ENCODE assay signal across 9 mouse cellular contexts in the genomic region with DNA sequence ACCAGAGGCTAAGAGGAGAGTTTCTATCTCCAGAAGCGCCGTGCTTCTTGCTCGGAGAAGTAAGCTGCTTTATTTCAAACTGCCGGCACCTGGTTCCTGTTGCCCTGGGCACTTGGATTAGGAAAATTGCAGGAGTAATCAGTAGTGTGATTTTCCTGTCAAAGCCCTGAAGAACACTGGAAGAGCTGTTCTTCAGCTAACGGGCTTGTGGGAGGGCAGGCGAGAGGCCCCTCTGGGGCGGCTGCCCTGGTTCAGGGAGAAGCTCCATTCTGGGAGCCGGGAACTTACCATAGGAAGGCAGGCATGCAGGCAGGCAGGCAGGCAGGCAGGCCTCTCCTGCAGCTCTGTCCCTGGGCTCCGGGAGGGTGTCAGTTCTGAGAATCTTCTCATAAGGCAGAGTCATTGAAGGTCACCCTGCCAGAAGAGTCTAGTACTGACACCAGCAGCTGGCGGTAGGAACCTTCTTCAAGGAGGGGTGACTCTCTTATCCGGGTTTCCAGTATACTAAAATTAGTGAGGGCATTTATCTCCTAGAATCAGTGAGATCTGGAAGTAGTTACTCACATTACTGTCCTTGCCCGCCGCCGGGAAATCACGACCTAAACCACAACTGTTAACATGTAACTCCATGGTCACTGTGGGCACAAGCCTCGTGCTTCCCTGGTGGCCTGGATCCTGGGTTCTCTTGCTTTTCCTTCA. TPM values are rescaled to one million over a fixed set of nuclear protein-coding genes. Genes with fewer than 3 reads are reported as not detected.
DNase-seq lines count a peak whose midpoint lies in the region; ATAC-seq and TF ChIP-seq lines count a peak whose summit lies in the region.
"Had no signal": no experiment of that assay in that cellular context is flagged by ENCODE, and none has a peak within 500 bp of the region (broad histone marks: within the 10 kb centered on the region; RNA-seq: fewer than 3 reads in every experiment).

TSS of gene Prss23 (minus strand) at position 457 of the 699 bp plus-strand sequence.

- no peak for TF ChIP-seq CTCF in C2C12 (IDR thresholded peaks at IDR 0.05; ENCODE audit: control insufficient read depth, insufficient read depth, insufficient read length)
- TF ChIP-seq CTCF in embryonic fibroblast, embryonic 13.5 days (IDR thresholded peaks at IDR 0.05; ENCODE audit: borderline replicate concordance, insufficient read depth, low read length), result no peak

- no peak for ATAC-seq in kidney, embryonic 14.5 days (ENCODE audit: low FRiP score, low TSS enrichment)
- ATAC-seq in midbrain, embryonic 15.5 days (replicated peaks), result no peak

- peak within 1 kb of the TSS; percentile 71 for H3ac ChIP-seq in C2C12 (ENCODE audit: control insufficient read depth, insufficient read length, low read depth)

- no peak for TF ChIP-seq POLR2A in embryonic fibroblast, embryonic 13.5 days (IDR thresholded peaks at IDR 0.05; ENCODE audit: low read depth, low read length)

- H3K27ac ChIP-seq in kidney, embryonic 14.5 days (ENCODE audit: low read depth, low read length), result no peak within 1 kb of the TSS
- H3K27ac ChIP-seq in embryonic fibroblast, embryonic 13.5 days (ENCODE audit: insufficient read depth, low read length), result no peak within 1 kb of the TSS; the same call in 1 of the 2 replicates
- no peak within 1 kb of the TSS for H3K27ac ChIP-seq in midbrain, embryonic 15.5 days
- H3K27ac ChIP-seq: liver, embryonic 13.5 days had no signal

- no peak within 1 kb of the TSS for H3K4me2 ChIP-seq in kidney, embryonic 14.5 days (replicated peaks; ENCODE audit: low read depth, low read length)
- H3K4me2 ChIP-seq in midbrain, embryonic 15.5 days, result no peak within 1 kb of the TSS
- H3K4me2 ChIP-seq: liver, embryonic 13.5 days had no signal

- no peaks in the 10 kb centered on the region for H3K27me3 ChIP-seq in kidney, embryonic 14.5 days (ENCODE audit: control insufficient read depth, insufficient read depth, low read length)
- H3K27me3 ChIP-seq in C2C12 (ENCODE audit: control insufficient read depth, insufficient read depth, insufficient read length), result no peaks in the 10 kb centered on the region
- H3K27me3 ChIP-seq in midbrain, embryonic 15.5 days (replicated peaks), result no peaks in the 10 kb centered on the region
- H3K27me3 ChIP-seq: liver, embryonic 13.5 days had no signal

- no peak within 1 kb of the TSS for H3K4me3 ChIP-seq in kidney, embryonic 14.5 days (ENCODE audit: low read length)
- peak within 1 kb of the TSS; percentile 22 for H3K4me3 ChIP-seq in C2C12 (ENCODE audit: insufficient read depth, poor library complexity, severe bottlenecking)
- H3K4me3 ChIP-seq in embryonic fibroblast, embryonic 13.5 days (ENCODE audit: insufficient read depth, low read length), result no peak within 1 kb of the TSS
- no peak within 1 kb of the TSS for H3K4me3 ChIP-seq in midbrain, embryonic 15.5 days
- H3K4me3 ChIP-seq: liver, embryonic 13.5 days had no signal

- H3K36me3 ChIP-seq in kidney, embryonic 14.5 days (ENCODE audit: control insufficient read depth, insufficient read depth, low read length), result no peaks in the 10 kb centered on the region
- H3K36me3 ChIP-seq in C2C12 (ENCODE audit: control insufficient read depth, insufficient read depth), result no peaks in the 10 kb centered on the region
- H3K36me3 ChIP-seq in midbrain, embryonic 15.5 days (replicated peaks), result no peaks in the 10 kb centered on the region
- H3K36me3 ChIP-seq: liver, embryonic 13.5 days had no signal

- intact Hi-C loops in heart, postnatal 10 days (cut with DNase I), result no loop called here

- no peak within 1 kb of the TSS for H3K9ac ChIP-seq in kidney, embryonic 14.5 days (ENCODE audit: low read depth, low read length)
- H3K9ac ChIP-seq in midbrain, embryonic 15.5 days, result no peak within 1 kb of the TSS
- H3K9ac ChIP-seq: liver, embryonic 13.5 days had no signal

- H3K79me3 ChIP-seq in C2C12 (ENCODE audit: low read depth), result no peaks in the 10 kb centered on the region

- H3K79me2 ChIP-seq in C2C12 (ENCODE audit: control insufficient read depth, insufficient read depth), result no peaks in the 10 kb centered on the region

- DNase-seq in kidney, postnatal 10 days, result no peak
- DNase-seq in heart, postnatal 10 days, result no peak
- no peak for DNase-seq in cerebellum, postnatal 14 days
- no peak for DNase-seq in B cell, adult 2 months
- DNase-seq: liver, embryonic 13.5 days had no signal

- H3K4me1 ChIP-seq in kidney, embryonic 14.5 days (ENCODE audit: control insufficient read depth, insufficient read depth, low read length), result peaks cover 5% of the 10 kb centered on the region; the same call in 1 of the 2 replicates
- peaks cover 6% of the 10 kb centered on the region for H3K4me1 ChIP-seq in embryonic fibroblast, embryonic 13.5 days (ENCODE audit: control insufficient read depth, insufficient read depth, low read length)
- H3K4me1 ChIP-seq in midbrain, embryonic 15.5 days, result no peaks in the 10 kb centered on the region

- H3K9me3 ChIP-seq in kidney, embryonic 14.5 days (ENCODE audit: control insufficient read depth, low read length), result no peaks in the 10 kb centered on the region
- H3K9me3 ChIP-seq in midbrain, embryonic 15.5 days, result no peaks in the 10 kb centered on the region
- H3K9me3 ChIP-seq: liver, embryonic 13.5 days had no signal

- WGBS in kidney, embryonic 14.5 days, result 70% methylated on average over 16 of the region's 16 CpGs
- WGBS in midbrain, embryonic 15.5 days, result 78% methylated on average over 16 of the region's 16 CpGs

TF ChIP-seq in C2C12, 6 proteins besides CTCF, POLR2A, EP300 and RAD21:
- no peak for TF ChIP-seq MAX (IDR thresholded peaks at IDR 0.05)
- peak; percentile 82 for TF ChIP-seq MYOD1 (IDR thresholded peaks at IDR 0.05; ENCODE audit: control insufficient read depth, insufficient read length, low read depth)
- TF ChIP-seq CEBPB (IDR thresholded peaks at IDR 0.05; ENCODE audit: low read depth), result no peak
TF ChIP-seq in C2C12: peak in this region for 1.

RNA-seq across cellular contexts. Expression of gene Prss23, which starts in this region (rescaled TPM):
- polyA plus RNA-seq in kidney, embryonic 14.5 days (2014; fragmentation: Nextera tagmentation; extraction: Ambion mirVana), result 70.6 and 80.0 TPM in 2 replicates
- polyA plus RNA-seq in C2C12 (2012; fragmentation: generic; extraction: Trizol), result 110 TPM
- 494 and 721 TPM in 2 replicates for polyA plus RNA-seq in embryonic fibroblast, embryonic 13.5 days (2011; ENCODE audit: insufficient read length, low read depth, missing spikeins)
- 10 to 100 TPM; 30.0 to 33.1 TPM for total RNA-seq in heart, postnatal 10 days (2021)
- 12.0 and 12.6 TPM in 2 replicates for polyA plus RNA-seq in midbrain, embryonic 15.5 days (2015; fragmentation: Nextera tagmentation; extraction: Ambion mirVana)
